Mouse (Mus musculus) kidney, adult 8-10 months (tissue): ENCODE data around the gene Slc25a31.

Experiments
- DNase-seq, 2 experiments: peaks; one replicate each; pipeline ENCODE4 v3.0.0; 2022

The Slc25a31 gene

DNA sequence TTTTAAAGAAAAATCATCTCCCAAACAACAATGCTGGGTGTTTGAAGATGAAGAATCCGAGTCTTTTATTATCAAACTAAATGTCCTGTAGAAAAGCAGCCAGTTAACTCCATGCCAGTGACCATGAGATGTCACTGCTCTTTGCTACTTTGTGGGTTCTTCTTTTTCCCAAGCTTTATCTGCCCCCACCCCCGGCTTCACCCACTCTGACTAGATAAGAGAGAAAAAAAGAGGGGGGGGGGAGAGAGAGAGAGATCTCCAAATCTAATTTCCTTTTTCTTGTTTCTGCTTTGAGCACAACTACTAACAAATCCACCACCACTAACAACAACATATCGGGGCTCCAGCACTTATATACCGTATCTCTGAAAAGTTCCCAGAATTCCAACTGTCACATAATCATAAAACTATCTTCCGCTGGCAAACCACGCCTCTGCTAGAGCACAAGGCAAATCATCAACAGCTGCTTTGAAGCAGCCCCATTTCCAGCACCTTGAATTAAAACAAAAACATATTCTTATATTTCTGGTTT, 29.8 kb downstream of the Slc25a31 start:
- no peak for DNase-seq

DNA sequence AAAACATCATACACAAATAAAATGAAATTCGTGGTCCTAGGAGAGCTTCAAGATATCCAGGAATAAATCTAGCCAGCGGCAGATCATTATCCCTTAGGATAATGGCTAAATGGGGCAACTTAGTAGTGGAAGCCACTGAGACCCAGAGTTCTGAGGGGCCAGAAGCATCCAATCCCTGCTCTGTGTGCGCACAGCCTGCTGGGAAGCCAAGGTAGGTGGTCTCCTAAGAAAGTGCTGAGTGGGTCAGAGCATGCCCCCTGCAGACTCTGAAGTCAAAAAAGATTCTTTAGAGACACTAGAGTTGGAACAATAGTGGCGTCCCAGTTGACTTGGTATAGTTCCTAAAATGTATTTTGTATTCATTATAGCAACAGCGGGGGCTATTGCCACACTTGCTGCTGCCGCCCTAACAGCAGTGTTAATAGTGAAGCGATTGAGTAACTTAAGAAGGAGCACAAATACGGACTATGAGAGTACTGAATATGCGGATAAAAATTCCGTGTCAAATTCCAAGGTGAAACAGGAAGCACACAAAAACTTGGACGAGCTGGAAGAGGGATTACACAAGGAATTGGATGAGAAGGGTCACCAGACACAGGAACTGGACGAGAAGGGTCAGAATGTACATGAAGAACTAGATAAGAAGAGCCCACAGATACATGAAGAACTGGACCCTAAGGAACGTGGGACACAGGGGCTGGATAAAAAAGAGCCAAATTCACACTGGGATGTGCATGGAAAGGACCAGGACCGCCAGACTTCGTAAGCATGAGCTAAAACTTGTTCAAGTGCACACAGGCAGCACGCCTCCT, 35.6 kb downstream of the Slc25a31 start, which contains the start of gene Hspa4l:
TSS of gene Hspa4l (plus strand) at position 472 of the 812 bp plus-strand sequence.
- peak in 1 of 2 experiments; percentile 27 for DNase-seq

DNA sequence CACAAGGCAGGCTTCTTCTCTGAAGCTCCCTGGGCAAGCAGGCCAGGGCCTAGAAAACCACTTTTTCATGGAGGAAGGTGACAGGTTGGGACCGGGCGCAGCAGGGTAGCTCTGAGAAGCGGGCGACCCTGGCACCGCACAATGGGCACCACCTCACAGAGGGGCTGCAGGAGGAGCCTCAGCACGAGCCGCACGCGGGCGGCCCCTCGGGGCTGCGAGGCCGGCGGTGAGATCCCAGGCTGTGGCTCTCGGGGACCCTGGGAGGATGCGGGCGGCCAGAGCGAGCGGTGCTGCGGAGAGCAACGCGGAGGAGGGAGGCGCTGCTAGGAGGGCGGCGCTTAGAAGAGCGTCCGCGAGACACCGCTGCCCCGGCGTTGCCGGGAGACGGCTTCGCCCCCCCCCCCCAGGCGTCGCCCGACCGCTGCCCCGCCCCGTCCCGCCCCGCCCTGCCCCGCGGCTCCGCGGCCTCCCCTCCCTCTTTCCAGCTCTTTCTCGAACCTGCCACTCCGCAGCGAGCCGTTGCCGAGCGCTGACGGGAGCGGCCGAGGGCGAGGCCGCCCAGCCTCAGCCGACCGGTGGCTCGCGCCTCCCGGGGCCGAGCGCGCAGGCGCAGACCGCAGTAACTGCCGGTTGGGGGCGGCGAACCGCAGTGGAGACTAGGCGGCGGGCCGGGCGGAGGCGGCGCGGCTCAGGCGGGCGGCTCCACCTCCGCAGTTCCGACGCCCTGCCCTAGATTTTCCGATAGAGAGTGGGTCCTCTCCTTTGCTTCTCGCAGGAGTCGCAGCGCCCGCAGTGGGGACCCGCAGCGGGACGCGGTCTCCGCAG, 36.4 kb downstream of the Slc25a31 start:
- peak; percentile 90 to 91 for DNase-seq

DNA sequence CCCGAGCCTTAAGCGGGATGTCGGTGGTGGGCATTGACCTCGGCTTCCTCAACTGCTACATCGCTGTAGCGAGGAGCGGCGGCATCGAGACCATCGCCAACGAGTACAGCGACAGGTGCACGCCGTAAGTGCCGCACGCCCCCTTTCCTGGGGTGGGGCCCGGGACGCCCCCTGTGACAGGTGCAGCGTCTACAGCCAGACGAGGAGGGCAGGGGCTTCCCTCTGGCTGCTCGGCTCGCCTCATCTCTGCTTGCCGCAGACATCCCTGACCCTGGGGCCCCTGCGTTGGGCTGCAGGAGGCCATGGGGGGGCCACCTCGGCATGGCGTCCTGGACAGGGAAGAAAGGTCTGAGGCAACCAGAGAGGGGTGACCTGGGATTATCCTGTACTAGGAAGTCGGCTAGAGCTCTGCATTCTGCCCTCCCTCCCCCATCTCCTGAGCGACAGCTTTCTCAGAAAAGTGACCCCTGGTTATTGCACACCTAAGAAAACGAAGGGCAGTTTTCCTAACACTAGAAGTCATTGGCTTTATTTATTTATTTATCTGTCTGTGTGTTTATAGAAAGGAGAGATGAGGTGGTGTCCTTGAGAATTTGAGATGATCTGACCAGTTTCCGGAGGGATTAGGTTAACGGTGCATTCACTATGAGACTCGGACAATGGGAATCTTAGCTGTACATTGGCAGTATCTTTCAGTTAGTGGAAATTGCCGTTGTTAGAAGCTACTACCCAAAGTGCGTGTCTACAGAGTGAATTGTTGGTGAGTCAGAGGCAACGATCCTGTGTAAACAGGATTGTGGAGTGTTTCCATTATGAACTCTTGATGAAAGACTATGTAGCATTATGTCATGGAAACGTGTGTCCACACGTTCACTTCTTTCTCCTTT, 37.2 kb downstream of the Slc25a31 start:
- no peak for DNase-seq

DNA sequence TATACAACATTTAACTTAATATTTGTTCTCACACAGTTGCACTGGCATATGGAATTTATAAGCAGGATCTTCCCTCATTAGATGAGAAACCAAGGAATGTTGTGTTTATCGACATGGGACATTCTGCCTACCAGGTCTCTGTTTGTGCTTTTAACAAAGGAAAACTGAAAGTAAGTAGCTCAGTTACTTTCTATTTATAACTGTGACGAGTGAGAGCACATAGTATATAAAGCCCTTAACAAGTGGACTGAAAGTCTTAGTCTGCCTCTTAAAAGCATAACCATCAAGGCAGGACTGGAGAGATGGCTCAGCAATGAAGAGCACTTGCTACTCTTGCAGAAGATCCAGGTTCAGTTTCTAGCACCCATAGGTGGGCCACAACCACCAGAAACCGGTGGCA, 52.1 kb downstream of the Slc25a31 start:
- no peak for DNase-seq

DNA sequence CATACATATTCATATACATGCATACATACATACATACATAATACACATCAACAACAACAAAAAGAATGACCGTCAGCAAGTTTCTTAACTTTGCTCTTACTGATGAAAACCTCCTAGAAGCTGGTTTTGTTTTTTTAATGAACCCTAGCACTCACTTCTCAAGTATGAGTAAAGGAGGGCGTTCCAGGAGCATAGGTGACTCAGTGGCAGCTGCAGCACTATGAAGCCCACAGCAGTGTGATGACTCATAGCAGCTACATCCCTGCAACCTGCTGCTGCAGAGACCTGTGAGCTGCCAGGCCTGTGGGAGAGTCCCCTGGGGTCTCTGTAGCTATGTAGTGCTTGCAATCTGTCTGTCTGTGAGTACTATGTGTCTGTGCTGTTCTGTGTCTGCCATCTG, 52.7 kb downstream of the Slc25a31 start:
- DNase-seq, result no peak
